Mouse (Mus musculus) gastrocnemius, postnatal 36 days (tissue): ENCODE measurements around the gene Serhl. TPM values are rescaled to one million over a fixed set of nuclear protein-coding genes. Genes with fewer than 3 reads are reported as not detected.
"Not testable (repeated sequence)": the region's sequence is repeated elsewhere in the genome, so short reads cannot be mapped to it uniquely, and the experiment has no call there.

Source experiments
- DNase-seq, 2 experiments: peaks; one replicate each; pipeline ENCODE4 v3.0.0; 2022
- intact Hi-C: fragments of 180-260 bp; cut with DNase I; formaldehyde crosslinking; loops from one replicate; pipeline ENCODE4 v1.15.1; 2025
- long read RNA-seq, 2 experiments: library from polyadenylated mRNA; stranded (forward); transcript quantifications; one replicate each; pipeline ENCODE4 v2.0.0; 2021
- total RNA-seq, 2 experiments: library from RNA; stranded (reverse); gene quantifications; 2 replicates each; pipeline ENCODE4 v1.2.3; 2021

Serhl gene
- 10 to 100 TPM; 25.8 to 27.5 TPM for total RNA-seq
- long read RNA-seq, experiment 1, transcript Serhl-201 (12 exons, 1,371 nt), result major isoform, 27 of 34 reads
- long read RNA-seq, experiment 1, partial matches to known transcripts, result 0 of 34 reads
- long read RNA-seq, experiment 1, other reads (novel, unspliced or antisense), result 7 of 34 reads
- long read RNA-seq, experiment 2, transcript Serhl-201 (12 exons, 1,371 nt), result major isoform, 15 of 24 reads
- long read RNA-seq, experiment 2, partial matches to known transcripts, result 2 of 24 reads
- long read RNA-seq, experiment 2, other reads (novel, unspliced or antisense), result 7 of 24 reads

DNA sequence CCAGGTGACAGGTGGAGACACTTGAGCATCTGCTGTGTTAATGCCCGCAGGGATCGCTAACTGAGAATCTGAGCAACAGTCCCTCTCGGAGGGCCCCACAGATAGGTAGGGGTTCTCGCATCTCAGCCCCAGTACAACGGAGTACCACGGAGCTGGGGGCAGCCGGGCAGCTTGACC is at the start of gene Serhl:
Gene Serhl (plus strand): TSS at position 78 of the 177 bp plus-strand sequence.
- intact Hi-C loops, result no loop called here
- DNase-seq, result no peak

DNA sequence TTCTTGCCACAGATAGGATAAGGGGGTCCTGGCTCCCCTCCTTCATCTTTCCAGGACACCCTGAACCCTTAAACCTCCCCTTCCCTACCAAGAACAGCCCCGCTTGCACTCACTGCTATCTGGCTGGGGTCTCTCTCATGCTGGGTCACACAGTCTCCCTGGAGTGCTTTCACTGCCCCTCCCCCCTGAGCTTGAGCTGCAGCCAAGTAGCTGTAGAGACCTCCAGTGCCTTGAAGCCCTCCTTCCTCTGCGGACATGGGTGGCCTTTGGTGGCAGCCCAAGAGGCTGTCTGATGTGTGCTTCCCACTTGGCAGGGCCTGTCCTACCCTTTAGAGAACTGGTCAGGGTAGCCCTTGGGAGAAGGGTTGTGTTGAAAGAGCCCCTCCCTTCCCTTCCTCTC is 49.1 kb upstream of the Serhl start:
- DNase-seq, result no peak
- intact Hi-C loops, result no loop called here

DNA sequence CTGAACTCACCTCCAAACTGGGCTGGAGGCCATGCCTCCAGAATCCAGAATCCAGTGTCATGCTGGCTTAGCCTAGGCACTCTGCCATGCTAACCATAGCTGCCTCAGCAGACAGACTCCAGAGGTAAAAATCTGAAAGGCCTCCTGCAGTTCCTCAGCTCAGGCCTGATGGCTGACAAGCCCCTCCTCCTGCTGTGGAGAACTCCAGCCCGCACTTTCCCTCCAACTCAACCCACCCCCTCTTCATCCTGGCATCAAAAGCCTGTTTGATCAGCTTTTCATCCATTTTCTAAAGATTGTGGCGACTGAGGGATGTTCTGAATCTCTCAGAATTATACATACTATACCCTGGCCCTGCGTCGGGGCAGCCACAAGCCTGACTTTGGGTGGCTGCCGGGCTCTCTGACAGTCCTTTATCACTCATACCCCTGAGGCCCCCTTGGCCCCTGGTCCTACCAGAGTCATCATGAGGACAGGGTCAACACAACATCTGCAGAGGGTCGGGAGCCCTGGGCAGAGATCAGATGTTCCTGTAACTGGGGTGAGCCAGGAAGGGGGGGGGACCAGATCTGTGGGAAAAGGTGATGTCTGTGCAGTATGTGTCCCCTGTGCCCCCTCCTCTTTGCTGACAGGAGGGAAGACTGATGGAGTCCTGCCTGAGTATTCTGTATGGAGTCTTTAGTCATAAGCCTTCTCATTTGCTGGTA is 46.5 kb upstream of the Serhl start:
- intact Hi-C loops, result no loop called here
- no peak for DNase-seq

DNA sequence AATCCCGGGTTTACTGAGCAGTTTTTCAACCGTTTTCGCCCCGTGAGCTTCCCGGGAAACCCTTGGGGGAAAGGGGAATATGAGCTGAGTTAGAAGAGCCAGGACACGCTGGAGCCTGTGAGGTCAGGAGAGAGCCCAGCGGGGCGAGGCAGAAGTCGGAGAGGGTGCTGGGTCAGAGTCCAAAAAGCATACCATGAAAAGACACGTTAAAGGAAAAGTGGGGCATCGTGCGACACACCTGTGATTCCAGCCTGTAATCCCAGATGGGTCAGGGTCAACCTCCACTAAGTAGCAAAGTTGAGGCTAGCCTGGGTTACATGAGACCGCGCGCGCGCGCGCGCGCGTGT is 46.0 kb upstream of the Serhl start:
- no peak for DNase-seq
- intact Hi-C loops, result no loop called here

DNA sequence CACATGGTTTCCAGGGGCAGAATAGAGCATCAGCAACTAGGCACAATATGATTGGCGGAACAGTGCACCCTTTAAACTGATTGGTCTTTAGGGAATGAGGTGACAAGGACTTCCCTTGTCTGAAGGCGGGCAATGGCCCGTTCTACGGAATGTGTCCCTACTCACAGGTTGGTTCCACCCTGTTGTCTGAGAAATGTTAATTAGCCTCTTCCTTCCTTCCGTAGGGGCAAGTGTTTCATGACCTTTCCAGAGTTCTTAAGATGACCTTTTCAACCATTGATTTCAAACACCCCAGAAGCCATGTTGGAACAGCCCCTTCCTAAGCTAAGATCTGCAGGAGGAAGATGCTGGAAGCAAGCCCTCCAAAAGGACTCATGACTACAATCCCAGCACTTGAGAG is 43.7 kb upstream of the Serhl start:
- DNase-seq, intact Hi-C loops: not testable (repeated sequence)

DNA sequence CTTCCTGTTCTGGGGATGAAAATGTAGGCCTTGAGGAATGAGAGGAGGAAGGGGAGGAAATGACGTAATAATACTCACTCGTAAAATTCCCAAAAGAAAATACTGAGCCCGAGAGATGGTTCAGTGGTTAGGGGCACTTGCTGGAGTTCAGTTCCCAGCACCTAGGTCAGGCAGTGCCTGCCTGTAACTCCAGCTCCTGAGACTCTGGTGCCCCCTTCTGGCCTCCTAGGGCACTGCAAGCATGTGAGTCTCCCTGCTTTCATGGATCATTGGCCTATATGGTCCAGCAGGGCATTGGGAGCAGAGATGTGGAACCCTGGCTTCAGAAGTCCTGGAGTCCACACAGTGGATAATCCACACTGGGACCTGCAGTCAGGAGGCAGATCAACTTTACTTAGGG is 43.0 kb upstream of the Serhl start:
- intact Hi-C loops, result no loop called here
- DNase-seq, result no peak

DNA sequence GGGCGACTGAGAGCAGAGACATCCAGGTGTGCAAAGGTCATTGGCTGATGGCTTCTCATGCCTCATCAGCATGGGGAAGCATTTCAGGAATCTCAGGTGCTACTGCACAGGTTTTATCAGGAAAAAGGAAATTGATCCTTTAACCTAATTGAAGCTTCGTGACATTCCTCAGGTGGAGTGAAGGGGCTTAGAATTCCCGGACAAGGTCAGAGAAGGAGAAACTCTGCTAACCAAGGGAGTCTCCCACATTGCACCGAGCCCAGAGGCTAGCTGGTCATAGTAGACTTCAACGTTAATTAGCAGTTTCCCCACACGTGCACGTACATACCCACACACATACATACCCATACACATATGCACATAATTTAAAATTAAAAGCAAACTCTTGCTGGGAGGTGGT is 42.6 kb upstream of the Serhl start:
- intact Hi-C loops, result no loop called here
- no peak for DNase-seq

DNA sequence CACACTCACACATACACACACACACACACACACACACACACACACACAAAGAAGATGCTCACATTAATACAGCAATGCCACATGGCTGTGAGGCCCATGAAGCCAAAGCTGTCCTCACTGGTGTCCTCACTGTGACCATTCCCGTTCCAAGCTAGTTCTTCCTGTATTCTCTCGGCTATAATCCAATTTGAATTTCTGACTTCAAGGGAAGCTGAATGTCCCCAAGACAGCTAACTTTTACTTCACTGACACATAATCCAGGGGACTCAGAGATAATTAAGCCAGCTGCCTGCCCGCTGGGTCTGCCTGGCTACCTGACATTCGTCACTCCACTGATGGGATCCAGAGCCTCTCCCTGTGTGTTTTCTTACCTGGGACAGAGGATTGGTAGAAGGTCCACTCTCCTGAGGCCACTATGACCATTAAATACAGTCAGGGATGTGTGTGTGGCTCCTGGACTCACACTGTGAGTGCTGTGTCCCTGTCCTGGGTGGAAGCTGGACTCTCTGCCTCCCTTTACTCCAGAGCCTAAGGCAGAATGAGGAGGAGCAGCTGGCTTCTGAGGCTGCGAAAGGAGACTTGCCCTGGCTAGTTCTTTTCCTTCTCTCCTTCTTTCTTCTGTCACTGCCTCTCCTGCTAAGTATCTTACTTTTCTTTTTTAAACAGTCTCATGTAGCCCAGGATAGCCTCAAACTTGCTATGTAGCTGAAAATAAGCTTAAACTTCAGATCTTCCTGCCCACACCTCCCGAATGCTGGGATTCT is 36.8 kb upstream of the Serhl start:
- intact Hi-C loops, result no loop called here
- no peak for DNase-seq

DNA sequence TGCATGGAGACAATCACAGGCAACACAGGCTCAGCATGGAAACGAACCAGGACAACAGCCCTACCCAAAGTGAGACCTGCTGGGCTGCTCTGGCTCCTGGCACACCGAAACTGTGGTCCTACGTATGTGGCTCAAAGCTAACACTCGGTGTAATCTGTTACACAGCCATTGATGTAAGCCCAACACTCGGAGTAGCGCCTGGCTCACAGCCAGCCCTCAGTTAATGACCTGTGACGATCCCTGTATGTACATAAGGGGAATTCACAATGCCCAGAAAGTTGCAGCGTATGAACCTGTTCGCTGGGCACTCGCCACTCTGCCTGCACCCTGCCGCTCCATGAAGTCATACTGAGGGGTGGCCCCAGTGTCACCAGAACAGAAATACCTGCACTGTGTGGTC is 36.0 kb upstream of the Serhl start:
- no peak for DNase-seq
- intact Hi-C loops, result no loop called here

DNA sequence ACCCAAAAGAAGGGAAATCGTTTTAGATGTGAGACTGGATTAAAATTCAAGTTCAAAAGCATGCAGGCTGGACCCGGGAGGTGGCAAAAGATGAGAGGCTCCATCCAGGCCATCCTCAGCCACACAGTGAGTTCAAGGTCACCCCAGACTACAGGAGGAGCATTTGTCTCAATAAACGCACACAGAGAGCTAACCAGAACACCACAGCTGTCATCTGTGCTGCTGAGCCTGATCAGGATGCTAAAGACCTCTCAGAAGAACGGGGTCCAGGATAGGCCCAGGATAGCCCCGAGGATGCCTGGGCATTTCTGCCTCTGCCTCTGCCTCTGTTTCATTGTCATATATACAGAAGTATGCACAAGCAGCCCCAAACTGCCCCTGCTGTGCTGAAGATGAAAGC is 33.7 kb upstream of the Serhl start:
- intact Hi-C loops, result no loop called here
- DNase-seq, result no peak

DNA sequence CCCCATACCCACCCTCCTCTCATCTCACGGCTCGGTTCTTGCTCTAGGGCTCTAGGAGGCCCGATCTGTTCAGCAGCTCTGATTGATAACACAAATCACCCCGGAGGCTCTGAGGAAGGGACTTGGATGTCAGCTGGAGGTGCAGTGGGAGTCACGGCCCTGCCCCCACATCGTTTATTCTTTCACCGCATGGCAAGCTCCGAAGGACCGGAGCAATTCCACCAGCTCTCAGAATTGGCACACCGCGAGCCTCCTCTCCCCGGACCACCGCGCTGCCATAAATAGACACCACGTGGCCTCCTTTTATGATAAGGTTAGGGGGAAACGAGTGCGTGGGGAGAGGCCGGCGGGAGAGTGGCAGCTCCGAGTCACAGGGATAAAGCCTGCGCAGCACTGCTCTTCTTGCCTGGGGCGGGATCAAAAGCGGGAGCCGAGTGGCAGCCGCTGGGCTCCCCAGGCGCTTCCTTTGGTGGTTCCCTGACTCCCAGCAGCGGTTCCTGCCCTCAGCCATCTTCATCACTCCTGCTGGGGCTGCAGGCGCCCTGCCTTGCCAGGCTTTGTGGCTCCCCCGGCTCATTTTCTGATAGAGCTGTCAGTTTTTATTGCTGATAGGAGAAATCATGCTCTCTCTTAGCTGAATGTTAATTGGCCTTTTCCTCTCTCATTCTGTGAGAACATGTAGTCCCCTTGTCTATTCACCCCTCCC is 32.8 kb upstream of the Serhl start:
- intact Hi-C loops, result no loop called here
- no peak for DNase-seq

DNA sequence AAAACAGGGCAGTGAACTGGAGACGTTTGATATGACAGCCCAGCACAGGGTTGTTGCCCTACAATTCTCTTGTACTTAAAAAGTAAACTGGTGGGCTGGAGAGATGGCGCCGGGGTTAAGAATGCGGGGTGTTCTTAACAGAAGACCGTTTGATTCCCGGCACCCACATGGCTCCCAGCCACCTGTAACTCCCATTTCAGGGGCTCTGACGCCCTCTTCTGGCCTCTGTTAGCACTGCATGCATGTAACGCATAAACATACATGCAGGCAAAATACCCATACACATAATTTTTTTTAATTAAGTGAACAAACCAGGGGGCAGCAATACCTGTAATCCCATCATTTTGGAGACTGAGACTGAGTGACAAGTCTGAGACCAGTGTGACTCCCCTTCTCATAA is 31.8 kb upstream of the Serhl start:
- DNase-seq, result no peak
- intact Hi-C loops, result no loop called here

DNA sequence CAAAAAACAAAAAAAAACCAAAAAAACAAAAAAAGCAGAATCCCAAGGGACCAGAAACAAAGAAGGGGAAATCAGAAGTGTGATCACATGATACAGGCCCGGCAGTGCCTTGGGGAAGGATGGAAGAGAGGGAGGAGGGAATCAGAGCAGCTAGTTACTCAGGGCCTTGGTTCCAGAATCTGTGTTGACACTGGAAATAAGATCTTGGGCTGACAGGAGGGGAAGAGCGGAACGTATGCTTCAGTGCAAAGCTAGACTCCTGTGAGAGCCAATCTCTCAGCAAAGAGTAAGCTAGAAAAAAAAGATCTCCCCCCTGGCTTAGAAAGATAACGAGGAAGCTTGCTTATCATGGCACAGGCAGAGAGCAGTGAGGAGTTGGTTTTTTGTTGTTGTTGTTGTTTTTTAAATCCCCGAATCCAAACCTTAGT is 30.1 kb upstream of the Serhl start:
- no peak for DNase-seq
- intact Hi-C loops, result no loop called here

DNA sequence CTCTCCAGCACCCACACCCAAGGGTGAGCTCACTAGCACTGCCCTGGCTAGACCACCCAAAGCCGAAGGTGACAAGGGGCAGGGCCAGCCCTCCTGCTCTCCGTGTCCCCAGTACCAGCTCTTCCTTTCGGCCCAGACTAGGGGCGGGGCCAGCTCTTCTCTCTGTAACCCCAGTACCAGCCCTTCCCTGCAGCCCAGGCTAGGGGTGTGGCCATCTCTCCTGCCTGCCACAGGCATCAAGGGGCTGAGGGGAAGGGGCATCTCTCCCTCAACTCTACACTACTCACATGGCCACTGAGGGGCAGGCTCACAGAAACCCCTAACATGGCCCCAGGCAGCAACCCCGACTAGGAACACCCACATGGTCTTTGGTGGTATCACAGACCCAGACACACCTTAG is 27.6 kb upstream of the Serhl start:
- intact Hi-C loops, result no loop called here

DNA sequence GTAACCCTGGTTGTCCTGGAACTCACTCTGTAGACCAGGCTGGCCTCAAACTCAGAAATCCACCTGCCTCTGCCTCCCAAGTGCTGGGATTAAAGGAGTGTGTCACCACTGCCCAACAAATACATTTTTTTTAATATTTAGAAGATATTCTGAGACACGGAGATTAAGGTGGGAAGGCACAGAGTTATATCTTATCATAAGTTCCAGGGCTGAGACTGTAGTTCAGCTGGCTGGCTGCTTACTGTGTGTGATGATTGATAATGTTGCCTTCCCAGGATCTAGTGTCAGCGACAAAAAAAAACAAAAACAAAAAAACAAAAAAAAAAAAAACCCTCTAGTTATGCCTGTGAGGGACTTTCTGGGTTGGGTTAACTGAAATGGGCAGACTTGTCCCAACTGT is 26.7 kb upstream of the Serhl start:
- DNase-seq, intact Hi-C loops: not testable (repeated sequence)

More for the DNA sequence above, 27.6 kb upstream of the Serhl start:
- no peak for DNase-seq

DNA sequence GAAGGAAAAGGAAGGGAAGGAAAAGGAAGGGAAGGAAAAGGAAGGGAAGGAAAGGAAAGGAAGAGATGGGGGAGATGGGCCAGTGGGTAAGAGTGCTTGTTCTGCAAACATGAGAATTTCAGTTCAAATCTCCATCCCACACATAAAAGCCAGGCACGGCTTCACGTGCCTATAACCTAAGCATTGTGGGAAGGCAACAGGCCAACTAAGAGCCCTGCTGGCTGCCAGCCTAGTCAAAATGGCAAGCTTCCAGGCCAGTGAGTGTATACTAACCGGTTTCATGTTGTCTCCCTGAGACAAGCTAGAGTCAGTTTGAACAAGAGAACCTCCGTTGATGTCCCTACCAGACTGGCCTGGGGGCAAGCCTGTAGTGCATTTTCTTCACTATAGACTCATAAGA is 23.8 kb upstream of the Serhl start:
- intact Hi-C loops, result no loop called here
- no peak for DNase-seq

DNA sequence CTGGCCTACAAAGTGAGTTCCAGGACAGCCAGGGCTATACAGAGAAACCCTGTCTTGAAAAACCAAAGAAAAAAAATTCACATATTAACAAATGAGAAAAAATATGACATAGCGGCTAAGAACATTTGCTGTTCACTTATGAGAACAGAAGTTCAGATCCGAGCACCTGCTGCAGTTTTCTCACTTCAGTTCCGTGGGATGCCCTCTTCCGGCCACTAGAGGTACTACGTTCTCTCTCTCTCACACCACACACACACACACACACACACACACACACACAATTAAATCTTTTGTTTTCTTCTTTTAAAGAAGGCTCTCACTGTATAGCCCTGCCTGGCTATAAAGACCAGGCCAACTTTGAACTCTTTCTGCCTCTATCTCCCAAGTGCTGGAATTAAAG is 21.0 kb upstream of the Serhl start:
- intact Hi-C loops, result no loop called here
- DNase-seq, result no peak

DNA sequence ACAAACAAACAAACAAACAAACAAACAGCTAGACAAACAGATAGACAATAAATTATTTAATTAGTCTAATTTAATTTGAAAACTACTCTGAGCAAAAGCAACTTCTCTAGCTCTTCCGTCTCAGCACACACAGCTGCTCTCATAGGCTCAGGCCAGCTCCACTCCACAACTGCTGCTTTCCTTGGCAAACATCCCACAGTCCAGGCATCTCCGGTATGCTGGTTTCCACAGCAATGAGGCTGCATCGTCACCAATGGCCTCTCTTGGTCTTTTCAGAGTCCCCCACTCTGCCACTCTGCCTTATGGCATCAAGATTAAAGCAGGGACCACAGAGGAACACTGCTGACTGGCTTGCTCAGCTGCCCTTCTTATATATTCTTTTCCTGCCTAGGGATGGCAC is 18.4 kb upstream of the Serhl start:
- intact Hi-C loops, result no loop called here
- DNase-seq, result no peak

DNA sequence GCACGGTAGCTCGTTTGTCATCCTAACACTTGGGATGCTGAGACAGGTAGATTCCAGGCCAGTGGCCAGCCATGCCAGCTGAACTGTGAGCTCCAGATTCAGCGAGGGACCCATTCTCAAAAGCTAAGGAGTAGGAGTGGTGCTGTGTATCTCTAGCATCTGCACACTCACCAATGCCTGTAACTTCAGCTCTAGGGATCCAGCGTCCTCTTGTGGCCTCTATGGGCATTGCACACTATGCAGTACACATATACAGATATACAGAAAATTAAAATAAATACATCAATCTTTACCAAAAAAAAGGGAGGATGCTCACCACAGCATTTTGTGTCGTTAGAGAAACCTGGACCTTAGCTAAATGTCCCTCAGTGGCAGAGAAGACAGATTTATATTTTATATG is 17.6 kb upstream of the Serhl start:
- DNase-seq, result no peak
- intact Hi-C loops, result no loop called here

DNA sequence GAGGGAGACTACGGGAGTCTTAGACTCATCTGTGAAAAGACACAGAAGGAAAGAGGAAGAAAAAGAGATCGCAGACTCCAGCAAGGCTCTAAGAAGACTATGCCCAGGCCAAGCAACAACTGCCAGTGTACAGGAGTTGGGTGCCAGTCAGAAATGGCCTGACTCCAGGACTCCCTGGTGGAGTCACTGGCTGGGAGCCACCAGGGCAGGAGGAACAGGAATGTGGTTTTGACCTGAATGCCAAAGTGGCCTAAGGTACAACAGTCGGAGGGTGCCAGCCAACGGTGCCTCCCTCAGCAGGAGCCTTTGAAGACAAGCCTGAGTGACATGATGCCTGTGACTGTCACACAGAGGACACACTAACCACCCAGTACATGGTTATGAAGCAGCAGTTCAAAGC is 15.1 kb upstream of the Serhl start:
- intact Hi-C loops, result no loop called here
- no peak for DNase-seq

DNA sequence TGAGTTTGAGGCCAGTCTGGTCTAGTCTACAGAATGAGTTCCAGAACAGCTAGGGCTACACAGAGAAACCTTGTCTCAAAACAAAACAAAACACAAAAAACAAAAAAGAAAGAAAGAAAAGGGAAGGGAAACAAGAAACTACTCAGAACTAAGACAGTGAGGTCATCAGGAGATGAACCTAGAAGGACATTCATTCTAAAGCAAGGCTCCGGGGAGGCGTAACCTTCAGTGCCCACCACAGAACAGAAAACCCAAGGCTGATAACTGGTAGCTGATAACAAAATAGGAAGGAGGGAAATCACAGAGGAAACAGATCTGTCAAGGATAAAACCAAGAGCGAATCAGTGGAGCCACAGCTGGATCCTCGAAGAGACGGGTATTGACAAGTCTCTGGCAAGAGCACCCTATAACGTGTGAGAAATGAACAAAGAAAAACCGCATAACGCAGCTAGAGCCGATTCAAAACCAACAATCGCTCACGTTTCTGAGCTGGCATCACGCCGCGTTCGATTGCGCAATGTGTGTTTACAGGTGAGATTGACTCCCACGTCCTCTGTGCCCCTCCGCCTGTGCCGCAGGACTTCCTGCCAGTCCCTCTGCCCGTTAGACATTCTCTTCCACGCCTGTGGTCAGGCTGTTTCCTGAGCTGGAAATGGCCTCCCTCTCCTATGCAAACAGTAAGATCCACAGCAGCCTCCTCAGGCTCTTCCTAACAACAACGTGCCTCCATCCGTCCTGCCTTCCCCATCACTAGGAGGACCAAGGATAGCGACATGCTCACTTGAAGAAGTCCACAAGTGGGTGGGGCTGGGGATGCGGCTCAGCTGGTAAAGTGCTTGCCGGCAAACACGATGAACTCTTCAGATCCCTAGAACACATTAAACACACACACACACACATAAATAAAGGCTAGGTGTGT is 13.4 kb upstream of the Serhl start:
- intact Hi-C loops, result no loop called here
- DNase-seq, result no peak
